Mouse (Mus musculus) thymus, adult 2 months (tissue): ENCODE data around the gene Ppp4r3a.

ENCODE experiments used
- CTCF ChIP-seq: fragments of 200-500 bp; IDR thresholded peaks from 2 replicates; pipeline ENCODE4 v1.5.1; 2012; ENCODE audit warnings: mild to moderate bottlenecking, control low read depth, low read length, moderate library complexity, borderline replicate concordance; ENCODE audit not compliant: control insufficient read depth, poor library complexity, insufficient read depth; ENCODE audit errors: extremely low read depth
- POLR2A ChIP-seq: fragments of 200-500 bp; IDR thresholded peaks from 2 replicates; pipeline ENCODE4 v1.6.1; 2012; ENCODE audit warnings: mild to moderate bottlenecking, low read length, control low read depth, moderate library complexity; ENCODE audit not compliant: control insufficient read depth, poor library complexity, insufficient read depth; ENCODE audit errors: extremely low read depth

- TF ChIP-seq POLR2A: no peak
- TF ChIP-seq CTCF: no peak
Measured at GRCm38 (mm10) chr12:100993146-100993545, 90.4 kb downstream of the Ppp4r3a start.
